Mouse (Mus musculus) 3134 (cell line): Measurements from ENCODE around the gene Ubtf.
A peak's percentile ranks its signal among the peaks of the same experiment; 100 is the strongest.
"Not testable (repeated sequence)": the region's sequence is repeated elsewhere in the genome, so short reads cannot be mapped to it uniquely, and the experiment has no call there.

Experiments used
- DNase-seq: peaks from one replicate; pipeline ENCODE4 v3.0.0-alpha.2; 2011; ENCODE audit warnings: low spot score; ENCODE audit not compliant: insufficient read length; ENCODE audit errors: extremely low read depth

Gene Ubtf

GRCm38 (mm10) chr11:102296491-102297472 is 22.8 kb downstream of the Ubtf start, which contains the start of gene Atxn7l3:
Atxn7l3 (minus strand) TSS chr11:102296631.
- DNase-seq = peak; percentile 99

GRCm38 (mm10) chr11:102295598-102296471 is 23.7 kb downstream of the Ubtf start:
- DNase-seq = peak; percentile 68

- DNase-seq = no peak
Observed at GRCm38 (mm10) chr11:102294887-102295597, 24.5 kb downstream of the Ubtf start.

- no peak for DNase-seq
Observed at GRCm38 (mm10) chr11:102294416-102294815, 25.1 kb downstream of the Ubtf start.

- no peak for DNase-seq
Observed at GRCm38 (mm10) chr11:102293971-102294370, 25.6 kb downstream of the Ubtf start.

- no peak for DNase-seq
Observed at GRCm38 (mm10) chr11:102291051-102291535, 28.4 kb downstream of the Ubtf start.

- no peak for DNase-seq
Observed at GRCm38 (mm10) chr11:102290141-102290540, 29.4 kb downstream of the Ubtf start.

GRCm38 (mm10) chr11:102289511-102290100 is 29.9 kb downstream of the Ubtf start:
- DNase-seq = no peak

- DNase-seq = no peak
Observed at GRCm38 (mm10) chr11:102288913-102289312, 30.6 kb downstream of the Ubtf start.

- DNase-seq = no peak
Observed at GRCm38 (mm10) chr11:102288027-102288804, 31.3 kb downstream of the Ubtf start.

- no peak for DNase-seq
Observed at GRCm38 (mm10) chr11:102287485-102287884, 32.1 kb downstream of the Ubtf start.

GRCm38 (mm10) chr11:102285095-102285834 is 34.3 kb downstream of the Ubtf start:
- DNase-seq = no peak

- peak; percentile 97 for DNase-seq
Observed at GRCm38 (mm10) chr11:102284501-102285094, 34.9 kb downstream of the Ubtf start, which contains the start of gene Tmub2. Tmub2 (plus strand) TSS chr11:102284931.

GRCm38 (mm10) chr11:102283922-102284321 is 35.6 kb downstream of the Ubtf start:
- DNase-seq = no peak

- DNase-seq = not testable (repeated sequence)
Observed at GRCm38 (mm10) chr11:102280267-102280666, 39.3 kb downstream of the Ubtf start.

GRCm38 (mm10) chr11:102279595-102279994 is 39.9 kb downstream of the Ubtf start:
- DNase-seq = no peak

GRCm38 (mm10) chr11:102277754-102278153 is 41.8 kb downstream of the Ubtf start:
- no peak for DNase-seq

- no peak for DNase-seq
Observed at GRCm38 (mm10) chr11:102276411-102276915, 43.1 kb downstream of the Ubtf start.
